Mouse (Mus musculus) embryonic facial prominence, embryonic 13.5 days (tissue): Measurements from ENCODE around the gene Phf21b. TPM values are rescaled to one million over a fixed set of nuclear protein-coding genes. Genes with fewer than 3 reads are reported as not detected.
A peak's percentile ranks its signal among the peaks of the same experiment; 100 is the strongest.
"Not testable (repeated sequence)": the region's sequence is repeated elsewhere in the genome, so short reads cannot be mapped to it uniquely, and the experiment has no call there.

ENCODE experiments used
- ATAC-seq: fragments of 200-750 bp; cut with Nextera tagmentation; 2 replicates; pipeline ENCODE4 v1.8.0; 2017; ENCODE audit warnings: low read depth; ENCODE audit not compliant: insufficient number of reproducible peaks, insufficient read depth, low FRiP score, low TSS enrichment
- H3K27ac ChIP-seq: fragments of 300-500 bp; sonication (generic); 2 replicates; pipeline ENCODE4 v1.5.1; 2015; ENCODE audit warnings: moderate library complexity, mild to moderate bottlenecking, inconsistent platforms
- H3K27me3 ChIP-seq: fragments of 300-500 bp; sonication (generic); 2 replicates; pipeline ENCODE4 v1.6.1; 2015; ENCODE audit warnings: mild to moderate bottlenecking, inconsistent platforms
- H3K36me3 ChIP-seq: fragments of 300-500 bp; sonication (generic); 2 replicates; pipeline ENCODE4 v1.6.1; 2015; ENCODE audit warnings: mild to moderate bottlenecking, inconsistent platforms
- H3K4me1 ChIP-seq: fragments of 300-500 bp; sonication (generic); 2 replicates; pipeline ENCODE4 v1.6.1; 2015; ENCODE audit warnings: inconsistent platforms
- H3K4me2 ChIP-seq: fragments of 300-500 bp; sonication (generic); 2 replicates; pipeline ENCODE4 v1.6.1; 2015; ENCODE audit warnings: moderate library complexity, mild to moderate bottlenecking, inconsistent platforms
- H3K4me3 ChIP-seq: fragments of 300-500 bp; sonication (generic); 2 replicates; pipeline ENCODE4 v1.5.1; 2015; ENCODE audit warnings: mild to moderate bottlenecking, inconsistent platforms
- H3K9ac ChIP-seq: fragments of 300-500 bp; sonication (generic); 2 replicates; pipeline ENCODE4 v1.6.1; 2015; ENCODE audit warnings: mild to moderate bottlenecking, inconsistent platforms
- H3K9me3 ChIP-seq: fragments of 300-500 bp; sonication (generic); 2 replicates; pipeline ENCODE4 v1.6.1; 2016; ENCODE audit warnings: inconsistent platforms
- whole genome bisulfite sequencing: fragments of 180-500 bp; shearing (Covaris S2); methylation state at CpG from one replicate; pipeline ENCODE4 v1.1.7; 2015; ENCODE audit warnings: mixed read lengths; 5-methylcytosine and 5-hydroxymethylcytosine counted together
- polyA plus RNA-seq: library from polyadenylated mRNA; unstranded; fragments of >200 nt; fragmentation: Nextera tagmentation; extraction: Ambion mirVana; gene quantifications from 2 replicates; pipeline ENCODE4 v1.2.1, GENCODE M21; 2015

Gene Phf21b
- 0.93 and 1.2 TPM in 2 replicates for polyA plus RNA-seq

DNA sequence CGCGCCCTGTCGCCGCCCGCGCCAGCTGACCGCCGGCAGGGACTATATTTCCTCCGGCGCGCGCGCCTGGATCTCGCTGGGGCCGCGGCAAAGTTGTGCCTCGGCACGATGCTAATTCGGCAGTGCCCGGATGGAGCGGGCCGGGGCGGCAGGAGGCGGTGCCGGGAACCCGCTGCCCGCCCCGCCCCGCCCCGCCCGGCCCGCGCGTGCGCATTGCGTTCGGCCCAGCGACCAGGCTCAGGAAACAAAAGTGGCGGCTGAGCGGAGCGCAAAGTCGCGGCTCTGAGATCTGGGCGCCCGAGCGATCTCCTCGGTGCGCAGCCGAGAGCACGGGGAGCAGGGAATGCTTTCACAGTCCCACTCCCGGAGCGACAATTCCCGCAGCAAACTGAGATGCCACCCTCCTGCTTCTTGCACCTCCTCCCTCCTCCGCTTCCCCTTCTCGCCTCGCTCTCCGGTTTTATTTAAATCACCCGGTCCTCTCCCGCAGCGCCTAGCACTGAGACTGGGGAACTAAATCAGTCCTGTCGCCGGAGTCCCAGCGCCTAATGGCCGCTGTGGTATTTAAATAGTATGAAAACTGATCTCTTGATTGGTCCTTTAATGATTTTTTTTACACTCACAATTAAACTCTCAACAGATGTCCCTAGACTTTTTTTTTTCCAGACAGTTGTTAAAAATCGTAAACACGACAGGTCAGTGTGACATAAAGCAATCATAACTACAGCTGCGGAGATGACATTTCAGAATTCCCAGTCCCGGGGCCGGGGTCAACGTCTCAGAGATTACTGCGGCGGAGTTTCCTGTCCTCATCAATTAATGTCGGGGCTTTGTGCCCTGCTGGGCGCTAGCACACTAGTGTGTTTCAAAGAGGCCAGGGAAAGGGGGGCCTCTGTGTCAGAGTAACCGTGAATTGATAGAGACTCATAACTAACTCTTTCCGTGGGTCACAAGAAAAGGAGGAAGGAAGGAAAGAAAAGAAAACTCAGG is at the start of gene Phf21b:
TSS of gene Phf21b (minus strand) at position 44 of the 990 bp plus-strand sequence.
- WGBS, result under 1% methylated on average over 76 of the region's 76 CpGs
- Histone ChIP-seq H3K4me3 (peak within 1 kb of the TSS; percentile 73), H3K4me2 (peak within 1 kb of the TSS; percentile 97), H3K9ac (peak within 1 kb of the TSS; percentile 83), H3K27me3 (peaks cover 24% of the 10 kb centered on the region), H3K36me3 (no peaks in the 10 kb centered on the region), H3K9me3 (no peaks in the 10 kb centered on the region), H3K27ac (peak within 1 kb of the TSS; percentile 79), H3K4me1 (peaks cover 32% of the 10 kb centered on the region)
- ATAC-seq, result peak; percentile 65

DNA sequence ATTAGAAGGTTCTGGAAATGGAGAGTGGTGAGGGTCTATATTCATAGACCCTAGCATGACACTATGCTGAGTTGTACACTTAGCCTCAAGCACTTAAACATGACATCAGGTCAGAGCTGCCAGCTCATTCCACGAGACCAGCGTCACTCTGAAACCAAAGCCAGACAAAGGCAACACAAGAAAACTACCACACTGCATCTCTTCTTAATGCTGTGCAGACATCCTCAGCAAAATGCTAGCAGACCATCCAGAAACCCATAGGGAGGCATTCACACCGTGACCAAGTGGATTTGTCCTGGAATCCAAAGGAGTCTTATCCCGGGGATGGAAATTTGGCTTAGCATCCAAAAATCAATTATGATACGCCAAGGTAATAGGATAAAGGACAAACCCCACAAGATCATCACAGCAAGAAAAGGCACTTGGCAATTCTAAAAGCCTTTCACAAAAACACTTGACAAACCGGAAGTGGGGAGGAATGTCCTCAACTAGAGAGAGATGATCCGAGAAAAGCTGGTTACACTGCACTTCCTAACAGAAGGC is 48.1 kb upstream of the Phf21b start:
- no peak overlapping the region for H3K4me3 ChIP-seq
- peaks cover 10% of the 10 kb centered on the region for H3K4me1 ChIP-seq
- H3K4me2 ChIP-seq, result no peak overlapping the region
- WGBS, result 30% methylated on average over 7 of the region's 7 CpGs
- no peak for ATAC-seq
- no peaks in the 10 kb centered on the region for H3K27me3 ChIP-seq
- H3K9ac ChIP-seq, result no peak overlapping the region
- H3K27ac ChIP-seq, result 0 out of 2 replicates have a peak overlapping the region, but pooled peaks have one; percentile 28
- no peaks in the 10 kb centered on the region for H3K9me3 ChIP-seq
- H3K36me3 ChIP-seq, result no peaks in the 10 kb centered on the region

DNA sequence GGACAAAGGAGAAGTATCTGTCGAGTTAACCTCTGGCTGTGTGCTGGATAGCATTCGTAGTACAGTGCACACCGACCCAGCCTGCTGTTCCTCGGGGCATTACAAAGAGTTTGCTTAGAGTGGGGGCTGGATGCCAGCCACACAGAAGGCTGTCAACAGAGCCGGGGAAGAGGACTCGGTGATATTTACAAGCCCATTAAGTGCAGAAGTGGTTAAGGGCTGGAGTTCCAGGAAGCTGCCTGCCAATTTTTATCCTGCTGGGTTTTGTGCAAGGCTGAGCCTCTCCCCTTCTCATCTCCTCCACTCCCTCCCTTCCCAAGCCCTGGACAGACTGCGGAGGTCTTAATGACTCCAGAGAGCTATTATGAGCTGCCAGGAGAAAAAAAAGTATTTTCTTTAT is 42.2 kb upstream of the Phf21b start:
- Histone ChIP-seq H3K9me3 (0 out of 2 replicates have a peak, but pooled peaks cover 4% of the 10 kb centered on the region), H3K27me3 (no peaks in the 10 kb centered on the region), H3K4me2 (no peak overlapping the region; the same call in 1 of the 2 replicates), H3K9ac (no peak overlapping the region), H3K36me3 (no peaks in the 10 kb centered on the region), H3K4me1 (peaks cover 13% of the 10 kb centered on the region), H3K4me3 (no peak overlapping the region), H3K27ac (no peak overlapping the region)
- no peak for ATAC-seq
- WGBS, result 50% methylated on average over 7 of the region's 7 CpGs

DNA sequence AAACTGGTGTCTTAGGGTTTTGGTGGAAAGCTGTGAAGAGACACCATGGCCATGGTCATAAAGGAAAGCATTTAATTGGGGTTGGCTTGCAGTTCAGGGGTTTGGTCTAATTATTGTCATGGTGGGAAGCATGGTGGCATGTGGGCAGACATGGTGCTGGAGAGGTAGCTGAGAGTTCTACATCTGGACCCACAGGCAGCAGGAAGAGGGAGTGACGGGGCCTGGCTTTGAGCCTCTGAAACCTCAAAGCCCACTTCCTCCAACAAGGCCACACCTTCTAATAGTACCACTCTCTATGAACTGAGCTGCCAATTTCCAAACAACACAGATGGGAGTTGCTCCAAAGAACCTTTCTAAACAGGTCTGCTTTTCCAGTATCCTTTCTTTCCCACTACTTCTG is 40.8 kb upstream of the Phf21b start:
- Histone ChIP-seq H3K4me1 (peaks cover 13% of the 10 kb centered on the region), H3K9me3 (0 out of 2 replicates have a peak, but pooled peaks cover 4% of the 10 kb centered on the region), H3K27ac (no peak overlapping the region), H3K4me3 (no peak overlapping the region), H3K4me2 (no peak overlapping the region), H3K36me3 (no peaks in the 10 kb centered on the region), H3K27me3 (no peaks in the 10 kb centered on the region), H3K9ac (no peak overlapping the region)
- no peak for ATAC-seq
- WGBS, result 64% methylated on average over 1 of the region's 1 CpGs

DNA sequence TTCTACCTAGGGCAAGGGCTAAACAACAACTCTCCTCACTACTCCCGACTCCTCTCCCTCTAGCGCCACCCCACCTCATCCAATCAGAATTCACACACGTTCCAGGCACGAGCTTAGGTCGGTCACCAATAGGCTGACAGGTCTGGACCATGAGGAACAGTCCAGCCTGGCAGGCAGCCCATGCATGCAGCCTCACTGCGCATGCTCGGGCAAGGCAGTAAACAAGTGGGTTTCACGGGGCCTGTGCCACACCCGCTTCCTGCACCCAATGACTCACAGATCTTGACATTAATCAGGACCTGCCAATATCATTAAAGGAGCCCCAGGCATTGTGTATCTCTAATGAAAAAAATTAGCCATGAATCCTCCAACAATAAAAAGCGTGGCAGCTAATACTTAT is 40.4 kb upstream of the Phf21b start:
- not testable (repeated sequence) for ATAC-seq, H3K9me3 ChIP-seq, H3K4me3 ChIP-seq, H3K9ac ChIP-seq, H3K27me3 ChIP-seq, H3K36me3 ChIP-seq, H3K4me2 ChIP-seq, H3K27ac ChIP-seq
- H3K4me1 ChIP-seq, result peaks cover 13% of the 10 kb centered on the region
- WGBS, result 71% methylated on average over 10 of the region's 10 CpGs

DNA sequence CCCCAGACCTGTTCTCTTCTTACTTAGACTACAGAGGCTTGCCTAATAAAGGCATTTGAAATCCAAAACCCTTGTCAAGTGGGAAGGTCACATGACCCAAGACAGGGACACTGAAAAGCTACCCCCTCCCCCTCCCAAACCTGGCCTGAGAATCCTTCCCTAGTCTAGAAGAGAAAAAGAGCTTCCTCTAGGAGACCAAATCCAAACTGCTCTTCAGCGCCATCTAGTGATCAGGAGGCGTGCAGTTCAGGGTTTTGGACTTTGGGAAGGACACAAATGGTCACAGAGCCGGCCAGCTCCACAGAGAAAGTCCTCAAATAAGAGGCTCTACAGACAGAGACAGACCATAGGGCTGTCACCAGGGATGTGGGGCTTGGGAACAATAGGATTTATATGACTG is 35.8 kb upstream of the Phf21b start:
- no peak overlapping the region for H3K4me2 ChIP-seq
- ATAC-seq, result no peak

DNA sequence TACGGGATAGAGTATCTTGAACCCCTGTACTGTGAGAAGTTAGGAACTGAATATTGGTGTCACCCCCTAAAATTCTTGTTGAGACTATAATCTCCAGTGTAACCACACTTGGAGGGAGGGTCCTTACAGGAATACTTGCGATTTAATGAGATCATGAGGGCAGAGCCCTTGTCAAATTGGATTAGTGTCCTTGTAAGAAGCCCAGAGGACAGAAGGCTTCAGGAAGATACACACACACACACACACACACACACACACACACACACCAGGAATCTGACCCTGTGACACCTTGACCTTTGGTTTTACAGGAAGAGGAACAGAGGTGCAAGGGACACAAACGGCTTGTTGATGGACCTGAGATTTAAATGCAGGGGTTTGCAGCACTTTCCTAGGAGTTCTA is 35.4 kb upstream of the Phf21b start:
- ATAC-seq, result no peak
- Histone ChIP-seq H3K27ac (no peak overlapping the region), H3K27me3 (no peaks in the 10 kb centered on the region; the same call in 1 of the 2 replicates), H3K4me1 (no peaks in the 10 kb centered on the region), H3K36me3 (no peaks in the 10 kb centered on the region), H3K4me3 (no peak overlapping the region), H3K9me3 (0 out of 2 replicates have a peak, but pooled peaks cover 4% of the 10 kb centered on the region), H3K9ac (no peak overlapping the region), H3K4me2 (no peak overlapping the region)
- WGBS, result 35% methylated on average over 3 of the region's 3 CpGs

More for the DNA sequence above, 35.8 kb upstream of the Phf21b start:
- H3K4me3 ChIP-seq, result no peak overlapping the region
- H3K9me3 ChIP-seq, result 0 out of 2 replicates have a peak, but pooled peaks cover 4% of the 10 kb centered on the region
- H3K9ac ChIP-seq, result no peak overlapping the region
- no peaks in the 10 kb centered on the region for H3K36me3 ChIP-seq
- no peaks in the 10 kb centered on the region for H3K4me1 ChIP-seq
- WGBS, result 5% methylated on average over 3 of the region's 3 CpGs
- H3K27me3 ChIP-seq, result no peaks in the 10 kb centered on the region; the same call in 1 of the 2 replicates
- no peak overlapping the region for H3K27ac ChIP-seq

DNA sequence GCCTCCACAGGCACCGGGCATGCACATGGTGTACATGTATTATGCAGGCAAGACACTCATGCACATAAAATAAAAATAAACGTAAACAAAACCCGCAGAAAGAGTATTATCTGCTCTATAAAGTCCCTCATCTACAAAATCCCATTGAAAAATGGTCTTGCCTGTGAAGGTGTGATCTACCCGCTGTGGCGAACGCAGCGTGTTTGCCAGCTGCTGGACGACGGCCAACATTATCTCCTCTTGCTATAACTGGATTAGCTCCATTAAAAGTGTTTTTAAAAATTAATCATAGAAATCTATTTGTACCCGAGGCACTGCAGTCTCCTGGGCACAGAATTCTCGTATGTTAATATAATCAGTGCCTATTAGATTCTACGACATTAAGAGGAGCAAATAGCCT is 32.2 kb upstream of the Phf21b start:
- Histone ChIP-seq H3K4me2 (no peak overlapping the region), H3K9me3 (no peaks in the 10 kb centered on the region), H3K27me3 (no peaks in the 10 kb centered on the region; the same call in 1 of the 2 replicates), H3K9ac (no peak overlapping the region), H3K27ac (no peak overlapping the region), H3K4me1 (no peaks in the 10 kb centered on the region), H3K4me3 (no peak overlapping the region), H3K36me3 (no peaks in the 10 kb centered on the region)
- 79% methylated on average over 12 of the region's 12 CpGs for WGBS
- no peak for ATAC-seq

DNA sequence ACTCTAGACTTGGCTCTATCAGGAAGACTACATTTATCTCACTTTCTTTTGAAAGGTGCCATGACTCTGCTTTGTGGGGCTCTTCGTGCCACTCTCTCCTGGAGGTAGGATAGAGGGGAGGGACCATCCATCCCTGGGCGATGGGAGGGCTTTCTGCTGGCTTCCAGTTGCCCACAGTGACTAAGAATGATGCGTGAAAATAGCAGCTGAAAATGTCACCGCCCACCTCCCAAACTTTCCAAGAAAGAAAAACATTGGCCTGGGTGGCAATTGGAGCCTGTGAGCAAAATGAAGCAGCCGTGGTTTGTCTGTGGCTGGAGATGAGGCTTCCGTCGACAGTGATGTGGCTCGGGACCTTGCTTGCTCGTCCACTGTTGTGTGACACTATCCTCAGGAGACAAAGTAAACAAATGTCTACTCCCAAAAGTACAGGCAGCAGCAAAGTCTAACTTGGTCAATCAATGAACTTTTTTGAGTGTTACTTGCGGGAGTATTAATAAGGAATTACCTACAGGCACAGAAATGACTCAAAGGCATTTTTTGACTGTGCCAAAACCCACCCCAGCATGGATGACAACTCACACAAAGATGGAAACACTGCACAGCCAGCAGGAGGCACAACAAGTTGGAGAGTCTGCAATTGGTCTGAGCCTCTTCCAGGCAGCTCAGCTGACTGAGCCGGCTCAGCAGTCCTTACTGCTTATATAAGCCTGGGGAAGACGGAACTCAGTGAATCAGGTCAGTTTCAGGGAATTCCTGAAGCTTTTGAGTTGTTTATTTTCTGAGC is 21.4 kb upstream of the Phf21b start:
- Histone ChIP-seq H3K4me1 (no peaks in the 10 kb centered on the region; the same call in 1 of the 2 replicates), H3K27me3 (no peaks in the 10 kb centered on the region), H3K36me3 (no peaks in the 10 kb centered on the region), H3K4me3 (no peak overlapping the region), H3K27ac (no peak overlapping the region), H3K9ac (no peak overlapping the region), H3K9me3 (no peaks in the 10 kb centered on the region), H3K4me2 (no peak overlapping the region)
- 82% methylated on average over 12 of the region's 12 CpGs for WGBS
- no peak for ATAC-seq

DNA sequence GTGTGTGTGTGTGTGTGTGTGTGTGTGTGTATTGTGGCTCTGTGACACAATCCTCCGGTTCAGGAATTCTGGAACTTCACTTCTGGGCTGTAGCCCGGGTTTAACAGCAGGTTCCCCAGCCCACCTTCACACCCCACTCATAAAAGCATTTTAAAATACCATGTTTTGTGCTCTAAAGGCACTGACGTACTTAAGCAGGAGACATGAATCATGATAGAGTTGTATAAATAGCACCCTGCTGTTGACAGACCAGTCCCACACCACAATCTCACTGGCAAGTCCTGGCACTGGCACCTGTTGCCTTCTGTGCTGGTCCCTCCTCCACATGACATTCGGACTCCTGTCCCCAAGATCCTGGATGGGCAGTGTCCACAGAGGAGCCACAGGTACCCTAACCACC is 18.0 kb upstream of the Phf21b start:
- Histone ChIP-seq H3K36me3 (no peaks in the 10 kb centered on the region), H3K4me2 (no peak overlapping the region), H3K4me1 (no peaks in the 10 kb centered on the region), H3K9me3 (no peaks in the 10 kb centered on the region), H3K27ac (no peak overlapping the region), H3K27me3 (no peaks in the 10 kb centered on the region), H3K9ac (no peak overlapping the region), H3K4me3 (no peak overlapping the region)
- 82% methylated on average over 4 of the region's 4 CpGs for WGBS
- ATAC-seq, result no peak

DNA sequence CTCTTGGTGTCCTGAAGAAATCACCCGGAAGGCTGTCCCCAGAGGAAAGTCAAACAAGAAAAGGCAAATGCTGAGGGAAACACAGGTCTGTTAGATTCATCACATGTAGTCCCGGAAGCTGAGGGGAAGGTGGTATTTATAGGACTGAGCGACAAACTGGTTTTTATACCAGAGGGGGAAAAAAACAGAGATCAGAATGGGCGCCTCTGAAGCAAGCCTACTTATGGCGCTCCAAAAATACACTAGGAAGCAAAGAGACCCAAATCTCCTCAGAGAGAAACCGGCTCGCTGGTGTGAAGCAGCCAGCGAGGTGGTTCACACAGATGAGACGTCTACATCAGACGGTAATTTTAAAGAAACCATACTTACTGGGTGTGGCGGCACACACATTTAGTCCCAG is 17.2 kb upstream of the Phf21b start:
- H3K4me2 ChIP-seq, result no peak overlapping the region

More for the DNA sequence above, 17.2 kb upstream of the Phf21b start:
- no peaks in the 10 kb centered on the region for H3K4me1 ChIP-seq
- ATAC-seq, result no peak
- H3K9ac ChIP-seq, result no peak overlapping the region
- 85% methylated on average over 11 of the region's 11 CpGs for WGBS
- H3K27ac ChIP-seq, result no peak overlapping the region
- no peaks in the 10 kb centered on the region for H3K36me3 ChIP-seq
- no peak overlapping the region for H3K4me3 ChIP-seq
- no peaks in the 10 kb centered on the region for H3K27me3 ChIP-seq
- H3K9me3 ChIP-seq, result no peaks in the 10 kb centered on the region
